Mouse (Mus musculus): ENCODE data around the gene Cotl1.

DNA sequence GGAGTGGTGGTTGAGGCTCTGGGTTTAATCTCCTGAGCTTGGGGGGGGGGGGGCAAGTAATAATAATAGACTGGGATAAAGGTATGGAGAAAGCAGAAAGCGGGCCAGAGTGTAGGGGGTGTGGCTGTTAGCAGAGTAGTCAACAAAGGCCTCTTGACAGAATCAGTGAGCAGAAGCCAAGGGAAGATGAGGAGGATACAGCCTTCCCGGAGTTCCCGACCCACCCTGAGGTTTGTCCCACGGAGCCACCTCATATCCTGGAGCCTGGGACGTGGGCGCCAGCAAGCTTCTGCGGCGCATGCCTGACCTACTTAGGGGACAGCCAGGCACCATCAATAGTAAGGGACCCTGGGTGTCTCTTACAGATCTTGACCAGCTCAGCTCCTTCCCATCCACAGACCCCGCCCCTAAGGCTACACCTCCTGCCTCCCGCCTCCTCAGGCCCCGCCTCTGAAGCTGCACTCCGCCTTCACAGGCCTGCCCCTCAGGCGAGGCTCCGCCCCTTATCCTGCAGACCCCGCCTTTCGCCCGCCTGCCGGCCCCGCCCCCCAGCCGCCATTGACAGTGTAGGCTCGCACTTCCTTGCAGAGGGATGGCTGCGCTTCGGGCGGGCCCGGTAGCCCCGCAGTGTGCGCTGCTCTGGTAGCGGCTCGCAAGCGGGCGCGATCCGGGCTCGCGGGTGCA lies 21.5 kb upstream of the Cotl1 start, which contains the start of gene Klhl36:
- TF ChIP-seq CTCF (conservative IDR thresholded peaks at IDR 0.05; ENCODE audit: low read length) (no peak), NANOG (IDR thresholded peaks at IDR 0.05; ENCODE audit: borderline replicate concordance, low read length) (no peak), POU5F1 (IDR thresholded peaks at IDR 0.05; ENCODE audit: borderline replicate concordance, low read length) (no peak)
